In genomic region chr9:36882034-36882745, GRCm38 (mm10) we compare ENCODE assay signal across 9 mouse cellular contexts.
DNase-seq lines count a peak whose midpoint lies in the region; ATAC-seq and TF ChIP-seq lines count a peak whose summit lies in the region.
"Had no signal": no experiment of that assay in that cellular context is flagged by ENCODE, and none has a peak within 500 bp of the region (broad histone marks: within the 10 kb centered on the region; RNA-seq: fewer than 3 reads in every experiment).

No protein-coding gene starts in this region.

- no peak for TF ChIP-seq POLR2A in brain, embryonic 14.5 days (IDR thresholded peaks at IDR 0.05; ENCODE audit: borderline replicate concordance, extremely low read depth, insufficient read depth, insufficient read length, poor library complexity, severe bottlenecking)

- TF ChIP-seq CTCF in brain, embryonic 14.5 days (IDR thresholded peaks at IDR 0.05; ENCODE audit: borderline replicate concordance, extremely low read depth, insufficient read depth, insufficient read length) = no peak

- ATAC-seq in hindbrain, embryonic 14.5 days (ENCODE audit: low FRiP score) = peak; percentile 89
- peak; percentile 90 for ATAC-seq in midbrain, embryonic 14.5 days (ENCODE audit: low FRiP score, low TSS enrichment)

- no peak overlapping the region for H3K4me3 ChIP-seq in hindbrain, embryonic 14.5 days (replicated peaks; ENCODE audit: low read length)
- H3K4me3 ChIP-seq in midbrain, embryonic 14.5 days (replicated peaks; ENCODE audit: low read depth, low read length) = no peak overlapping the region

- peak overlapping the region; percentile 28; the same call in 1 of the 2 replicates for H3K9ac ChIP-seq in hindbrain, embryonic 14.5 days
- no peak overlapping the region for H3K9ac ChIP-seq in midbrain, embryonic 14.5 days (replicated peaks; ENCODE audit: low read length)

- DNase-seq in ES-CJ7 (ENCODE audit: low read depth, low spot score) = peak; percentile 14
- DNase-seq in brain, embryonic 14.5 days (ENCODE audit: low read depth) = peak; percentile 97
- DNase-seq in hindbrain, embryonic 14.5 days (ENCODE audit: low spot score) = peak; percentile 71
- peak; percentile 87 for DNase-seq in midbrain, embryonic 14.5 days
- DNase-seq in heart, adult 8-10 months (ENCODE audit: low spot score) = no peak
- DNase-seq in heart, adult 18-20 months = no peak
- no peak for DNase-seq in gastrocnemius, postnatal 36 days
- no peak for DNase-seq in embryo, embryonic 9.5 days (ENCODE audit: extremely low spot score)
- DNase-seq: gastrocnemius, postnatal 10 days had no signal

- no peaks in the 10 kb centered on the region for H3K27me3 ChIP-seq in hindbrain, embryonic 14.5 days (ENCODE audit: control insufficient read depth, insufficient read depth, low read length)
- H3K27me3 ChIP-seq in midbrain, embryonic 14.5 days (ENCODE audit: control insufficient read depth, insufficient read depth, low read length) = no peaks in the 10 kb centered on the region

- H3K27ac ChIP-seq in hindbrain, embryonic 14.5 days = peak overlapping the region; percentile 87
- peak overlapping the region; percentile 87 for H3K27ac ChIP-seq in midbrain, embryonic 14.5 days (replicated peaks; ENCODE audit: low read depth, low read length)

- H3K4me1 ChIP-seq in hindbrain, embryonic 14.5 days (replicated peaks; ENCODE audit: control insufficient read depth, insufficient read depth, low read length) = peaks cover 16% of the 10 kb centered on the region
- H3K4me1 ChIP-seq in midbrain, embryonic 14.5 days (ENCODE audit: control insufficient read depth, insufficient read depth, low read length) = peaks cover 19% of the 10 kb centered on the region

- H3K4me2 ChIP-seq in hindbrain, embryonic 14.5 days (replicated peaks) = no peak overlapping the region
- H3K4me2 ChIP-seq in midbrain, embryonic 14.5 days (ENCODE audit: low read length) = peak overlapping the region; percentile 7; the same call in 1 of the 2 replicates

- peaks cover 34% of the 10 kb centered on the region for H3K36me3 ChIP-seq in hindbrain, embryonic 14.5 days (replicated peaks; ENCODE audit: control insufficient read depth, insufficient read depth)
- peaks cover 30% of the 10 kb centered on the region for H3K36me3 ChIP-seq in midbrain, embryonic 14.5 days (ENCODE audit: control insufficient read depth, insufficient read depth, low read length)

- H3K9me3 ChIP-seq in hindbrain, embryonic 14.5 days (ENCODE audit: control insufficient read depth, low read length) = no peaks in the 10 kb centered on the region
- no peaks in the 10 kb centered on the region for H3K9me3 ChIP-seq in midbrain, embryonic 14.5 days (ENCODE audit: control insufficient read depth, low read length)

- 24% methylated on average over 8 of the region's 8 CpGs for WGBS in hindbrain, embryonic 14.5 days
- 28% methylated on average over 8 of the region's 8 CpGs for WGBS in midbrain, embryonic 14.5 days

- intact Hi-C loops in gastrocnemius, postnatal 36 days (cut with DNase I) = loop anchor here (5.0 kb wide), 1 partner anchor 90 kb away; no protein-coding TSS in a partner anchor

Comparison
In these comparisons a context has a peak if more than half of its experiments do, and no peak if none do; other contexts are left out.
1. DNase-seq: peak in ES-CJ7 (single experiment), brain, embryonic 14.5 days (single experiment), hindbrain, embryonic 14.5 days (single experiment) and midbrain, embryonic 14.5 days (single experiment); none in heart, adult 8-10 months (single experiment), heart, adult 18-20 months (0 of 2), gastrocnemius, postnatal 36 days (0 of 2) and embryo, embryonic 9.5 days (single experiment).